Mouse (Mus musculus) myocyte (in vitro differentiated cells): ENCODE results near the gene Cyb5r2. TPM values are rescaled to one million over a fixed set of nuclear protein-coding genes. Genes with fewer than 3 reads are reported as not detected.

ENCODE experiments used
- H3K27me3 ChIP-seq: one replicate; pipeline ENCODE4 v1.6.1; 2011; ENCODE audit not compliant: control insufficient read depth, insufficient read depth, insufficient read length
- H3K36me3 ChIP-seq: one replicate; pipeline ENCODE4 v1.6.1; 2011; ENCODE audit not compliant: control insufficient read depth, insufficient read depth
- H3K4me2 ChIP-seq: one replicate; pipeline ENCODE4 v1.6.1; 2011; ENCODE audit warnings: low read depth, control low read depth
- H3K4me3 ChIP-seq: one replicate; pipeline ENCODE4 v1.5.1; 2011; ENCODE audit warnings: mild to moderate bottlenecking, control low read depth, moderate library complexity
- H3K79me2 ChIP-seq: one replicate; pipeline ENCODE4 v1.6.1; 2011; ENCODE audit not compliant: control insufficient read depth, insufficient read depth
- H3ac ChIP-seq: one replicate; pipeline ENCODE4 v1.6.1; 2011; ENCODE audit not compliant: control insufficient read depth, insufficient read length
- CEBPB ChIP-seq: IDR thresholded peaks from 2 replicates; pipeline ENCODE4 v1.6.1; 2011; ENCODE audit warnings: mild to moderate bottlenecking, moderate library complexity; ENCODE audit not compliant: poor library complexity, insufficient read depth, severe bottlenecking
- E2F4 ChIP-seq: IDR thresholded peaks from one replicate; pipeline ENCODE4 v1.6.1; 2011; ENCODE audit warnings: mild to moderate bottlenecking, control low read depth, moderate library complexity; ENCODE audit not compliant: insufficient read depth
- MAX ChIP-seq: IDR thresholded peaks from one replicate; pipeline ENCODE4 v1.6.1; 2011; ENCODE audit warnings: low read depth, mild to moderate bottlenecking, control low read depth
- MYOD1 ChIP-seq, 3 experiments: IDR thresholded peaks; one replicate each; pipeline ENCODE4 v1.6.1; 2011; ENCODE audit warnings: control low read depth in 2 of 3, low read depth in 2 of 3, mild to moderate bottlenecking in 2 of 3, moderate library complexity in 1 of 3; ENCODE audit not compliant: insufficient read length in 2 of 3, control insufficient read depth in 1 of 3
- MYOG ChIP-seq, 3 experiments: IDR thresholded peaks; one replicate each; pipeline ENCODE4 v1.6.1; 2011; ENCODE audit warnings: control low read depth in 2 of 3, low read depth in 2 of 3, mild to moderate bottlenecking in 2 of 3; ENCODE audit not compliant: insufficient read length in 2 of 3, control insufficient read depth in 1 of 3, insufficient read depth in 1 of 3
- POLR2A ChIP-seq: IDR thresholded peaks from one replicate; pipeline ENCODE4 v1.6.1; 2011; ENCODE audit warnings: low read depth, mild to moderate bottlenecking, control low read depth, moderate library complexity; ENCODE audit not compliant: insufficient read length
- POLR2AphosphoS2 ChIP-seq: IDR thresholded peaks from one replicate; pipeline ENCODE4 v1.6.1; 2011; ENCODE audit warnings: low read depth, control low read depth; ENCODE audit not compliant: insufficient read length
- REST ChIP-seq: IDR thresholded peaks from one replicate; pipeline ENCODE4 v1.6.1; 2011; ENCODE audit warnings: mild to moderate bottlenecking, control low read depth, moderate library complexity; ENCODE audit not compliant: insufficient read depth, insufficient read length
- SRF ChIP-seq: IDR thresholded peaks from one replicate; pipeline ENCODE4 v1.6.1; 2011; ENCODE audit warnings: low read depth; ENCODE audit not compliant: control insufficient read depth, insufficient read length
- TCF12 ChIP-seq: IDR thresholded peaks from one replicate; pipeline ENCODE4 v1.6.1; 2011; ENCODE audit warnings: mild to moderate bottlenecking, control low read depth; ENCODE audit not compliant: poor library complexity, insufficient read depth, severe bottlenecking
- TCF3 ChIP-seq: IDR thresholded peaks from one replicate; pipeline ENCODE4 v1.6.1; 2011; ENCODE audit warnings: low read depth, control low read depth; ENCODE audit not compliant: insufficient read length
- USF1 ChIP-seq: IDR thresholded peaks from one replicate; pipeline ENCODE4 v1.6.1; 2011; ENCODE audit warnings: low read depth, mild to moderate bottlenecking, control low read depth, moderate library complexity
- polyA plus RNA-seq: library from polyadenylated mRNA; unstranded; fragments of >200 nt; fragmentation: generic; extraction: Trizol; gene quantifications from one replicate; pipeline ENCODE4 v1.2.1, GENCODE M21; 2012; ENCODE audit warnings: missing spikeins

Gene Cyb5r2
- polyA plus RNA-seq, 1 experiment = 0.11 TPM

DNA sequence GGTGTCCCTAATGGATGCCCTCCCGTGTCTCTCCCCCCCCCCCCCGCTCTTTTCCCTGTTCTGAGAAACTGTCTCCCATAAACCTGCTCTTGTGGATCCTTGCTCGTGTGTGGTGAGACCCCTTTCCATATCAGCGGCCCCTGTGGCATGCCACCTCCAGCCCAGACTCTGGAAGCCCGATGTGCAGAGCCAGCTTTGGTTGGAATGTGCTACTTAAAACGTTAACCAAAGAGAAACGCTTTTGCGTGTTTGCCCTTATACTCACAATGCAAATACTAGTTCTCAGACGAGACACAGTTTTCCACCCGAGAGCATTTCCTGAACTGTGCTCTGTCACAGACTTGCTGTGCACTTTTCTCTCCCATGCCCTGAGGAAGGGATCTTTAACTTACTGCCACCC lies 27.2 kb downstream of the Cyb5r2 start:
- Histone ChIP-seq H3K27me3 (no peaks in the 10 kb centered on the region), H3ac (no peak overlapping the region), H3K36me3 (no peaks in the 10 kb centered on the region), H3K79me2 (no peaks in the 10 kb centered on the region), H3K4me3 (no peak overlapping the region), H3K4me2 (no peak overlapping the region)
- no peak for TF ChIP-seq REST
- TF ChIP-seq MYOD1 (IDR thresholded peaks at IDR 0.05; ENCODE audit: control insufficient read depth in 1 of 3, insufficient read length in 2 of 3, low read depth in 2 of 3) = no peak
- no peak for TF ChIP-seq TCF12
- TF ChIP-seq USF1 = no peak
- no peak for TF ChIP-seq POLR2A
- TF ChIP-seq TCF3 = no peak
- no peak for TF ChIP-seq SRF
- no peak for TF ChIP-seq MAX
- TF ChIP-seq E2F4 = no peak

DNA sequence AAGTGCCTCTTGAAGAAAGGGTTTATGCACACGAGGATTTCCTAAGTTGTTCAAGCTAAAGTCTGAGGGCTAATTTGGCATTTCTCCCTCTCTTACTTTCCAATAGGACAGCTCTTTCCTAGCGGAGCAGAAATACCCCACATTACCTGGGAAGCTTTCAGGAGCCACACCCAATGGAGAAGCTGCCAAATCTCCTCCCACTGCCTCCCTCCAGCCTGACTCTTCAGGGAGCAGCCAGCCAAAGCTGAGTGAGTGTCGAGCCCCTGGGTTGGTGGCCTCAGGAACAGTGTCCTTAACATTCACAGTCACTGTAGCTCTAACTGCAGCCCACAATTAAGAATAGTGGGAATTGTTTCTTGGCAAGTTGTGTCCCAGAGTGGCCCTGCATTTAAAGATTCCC lies 30.3 kb downstream of the Cyb5r2 start:
- Histone ChIP-seq H3K4me3 (no peak overlapping the region), H3K4me2 (no peak overlapping the region), H3K79me2 (no peaks in the 10 kb centered on the region), H3K36me3 (no peaks in the 10 kb centered on the region), H3K27me3 (no peaks in the 10 kb centered on the region), H3ac (no peak overlapping the region)
- TF ChIP-seq CEBPB (no peak), USF1 (no peak), TCF3 (no peak), MYOG (IDR thresholded peaks at IDR 0.05; ENCODE audit: control insufficient read depth in 1 of 3, insufficient read depth in 1 of 3, insufficient read length in 2 of 3, low read depth in 2 of 3) (no peak), E2F4 (no peak), TCF12 (no peak), SRF (no peak), POLR2AphosphoS2 (no peak), POLR2A (no peak), REST (no peak), MYOD1 (IDR thresholded peaks at IDR 0.05; ENCODE audit: control insufficient read depth in 1 of 3, insufficient read length in 2 of 3, low read depth in 2 of 3) (no peak), MAX (no peak)

DNA sequence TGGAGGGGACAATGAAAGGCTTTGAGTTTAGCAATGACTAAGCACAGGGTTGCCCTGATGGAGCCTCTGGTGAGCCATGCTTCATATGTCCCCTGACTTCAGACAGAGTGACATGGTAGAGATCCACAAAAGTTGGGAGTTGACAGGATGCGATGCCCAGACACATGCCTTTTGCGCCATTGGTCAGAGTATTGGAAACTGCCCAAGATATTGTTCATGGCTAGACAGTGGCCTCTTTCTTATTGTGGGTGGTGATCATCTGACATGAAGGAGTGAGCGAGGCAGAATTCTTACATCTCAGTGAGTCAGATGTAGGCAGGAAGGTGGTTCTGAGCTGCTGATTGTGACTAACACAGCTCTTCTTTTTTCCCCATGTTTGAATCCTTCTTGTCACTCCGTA lies 35.3 kb downstream of the Cyb5r2 start:
- H3K36me3 ChIP-seq = no peaks in the 10 kb centered on the region
- no peaks in the 10 kb centered on the region for H3K79me2 ChIP-seq
- H3K4me3 ChIP-seq = no peak overlapping the region
- H3K27me3 ChIP-seq = no peaks in the 10 kb centered on the region
- H3ac ChIP-seq = no peak overlapping the region
- TF ChIP-seq E2F4 = no peak
- no peak for TF ChIP-seq MYOG (IDR thresholded peaks at IDR 0.05; ENCODE audit: control insufficient read depth in 1 of 3, insufficient read depth in 1 of 3, insufficient read length in 2 of 3, low read depth in 2 of 3)
- H3K4me2 ChIP-seq = no peak overlapping the region

DNA sequence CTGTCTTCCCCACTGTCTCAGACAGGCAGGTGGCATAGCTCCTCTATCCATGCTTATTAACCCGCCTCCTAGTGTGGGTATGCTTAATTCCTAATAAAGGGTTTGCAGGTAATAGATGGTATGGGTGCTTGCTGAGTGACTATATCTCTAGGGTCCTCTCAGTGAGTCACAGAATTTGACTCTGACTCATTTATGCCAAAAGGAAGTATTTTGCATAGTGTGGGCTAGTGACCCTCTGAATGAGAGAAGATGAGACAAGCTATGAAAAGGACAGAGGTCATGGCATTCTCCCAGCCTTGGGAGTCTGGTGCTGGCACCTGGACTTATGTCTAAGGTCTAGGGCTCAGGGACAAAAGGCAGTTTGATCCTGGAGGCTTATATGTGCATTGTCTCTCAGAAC lies 37.1 kb downstream of the Cyb5r2 start:
- TF ChIP-seq CEBPB (no peak), MAX (no peak), MYOD1 (IDR thresholded peaks at IDR 0.05; ENCODE audit: control insufficient read depth in 1 of 3, insufficient read length in 2 of 3, low read depth in 2 of 3) (no peak), POLR2A (no peak), POLR2AphosphoS2 (no peak), MYOG (IDR thresholded peaks at IDR 0.05; ENCODE audit: control insufficient read depth in 1 of 3, insufficient read depth in 1 of 3, insufficient read length in 2 of 3, low read depth in 2 of 3) (no peak), USF1 (no peak), TCF12 (no peak), TCF3 (no peak), REST (no peak), E2F4 (no peak), SRF (no peak)
- Histone ChIP-seq H3K27me3 (no peaks in the 10 kb centered on the region), H3K36me3 (no peaks in the 10 kb centered on the region), H3ac (no peak overlapping the region), H3K4me3 (no peak overlapping the region), H3K4me2 (no peak overlapping the region), H3K79me2 (no peaks in the 10 kb centered on the region)

DNA sequence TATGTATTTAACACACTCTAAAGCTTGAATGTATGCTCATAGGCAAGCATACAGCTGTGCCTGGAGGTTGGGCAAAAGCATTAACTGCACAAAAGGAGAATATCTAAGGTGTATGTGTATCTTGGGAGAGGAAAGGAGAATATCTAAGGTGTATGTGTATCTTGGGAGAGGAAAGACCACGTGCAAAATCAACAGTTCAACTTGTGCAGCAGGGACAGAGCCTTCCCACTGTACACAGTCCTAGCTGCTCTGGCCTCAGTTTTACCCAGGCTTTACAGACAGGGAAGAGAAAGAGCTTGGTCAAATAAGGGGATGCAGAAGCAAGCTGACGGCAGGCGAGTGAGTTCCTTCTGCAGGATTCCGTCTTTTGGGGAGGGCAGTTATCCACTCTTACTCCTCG lies 43.8 kb downstream of the Cyb5r2 start:
- no peak overlapping the region for H3ac ChIP-seq
- H3K79me2 ChIP-seq = no peaks in the 10 kb centered on the region
- no peak overlapping the region for H3K4me2 ChIP-seq
- no peak overlapping the region for H3K4me3 ChIP-seq
- H3K36me3 ChIP-seq = no peaks in the 10 kb centered on the region
- no peaks in the 10 kb centered on the region for H3K27me3 ChIP-seq
- TF ChIP-seq REST = no peak
- TF ChIP-seq CEBPB = no peak
- TF ChIP-seq POLR2A = no peak
- no peak for TF ChIP-seq TCF12
- no peak for TF ChIP-seq MYOG (IDR thresholded peaks at IDR 0.05; ENCODE audit: control insufficient read depth in 1 of 3, insufficient read depth in 1 of 3, insufficient read length in 2 of 3, low read depth in 2 of 3)
- no peak for TF ChIP-seq MYOD1 (IDR thresholded peaks at IDR 0.05; ENCODE audit: control insufficient read depth in 1 of 3, insufficient read length in 2 of 3, low read depth in 2 of 3)
- no peak for TF ChIP-seq MAX
- no peak for TF ChIP-seq POLR2AphosphoS2
- no peak for TF ChIP-seq USF1
- no peak for TF ChIP-seq TCF3
- TF ChIP-seq E2F4 = no peak
- no peak for TF ChIP-seq SRF
